Mouse (Mus musculus) heart, embryonic 13.5 days (tissue): Measurements from ENCODE around the gene Scg3. TPM values are rescaled to one million over a fixed set of nuclear protein-coding genes. Genes with fewer than 3 reads are reported as not detected.

Source experiments
- ATAC-seq: fragments of 200-750 bp; cut with Nextera tagmentation; 2 replicates; pipeline ENCODE4 v1.8.0; 2017; ENCODE audit warnings: moderate TSS enrichment; ENCODE audit not compliant: insufficient number of reproducible peaks, low FRiP score, low TSS enrichment; ENCODE audit errors: extremely low read depth
- H3K27ac ChIP-seq: fragments of 300-500 bp; sonication (generic); replicated peaks from 2 replicates; pipeline ENCODE4 v1.5.1; 2015; ENCODE audit warnings: moderate library complexity, mild to moderate bottlenecking, inconsistent platforms
- H3K27me3 ChIP-seq: fragments of 300-500 bp; sonication (generic); replicated peaks from 2 replicates; pipeline ENCODE4 v1.6.1; 2015; ENCODE audit warnings: mild to moderate bottlenecking, inconsistent platforms
- H3K36me3 ChIP-seq: fragments of 300-500 bp; sonication (generic); 2 replicates; pipeline ENCODE4 v1.6.1; 2015; ENCODE audit warnings: mild to moderate bottlenecking, inconsistent platforms
- H3K4me1 ChIP-seq: fragments of 300-500 bp; sonication (generic); 2 replicates; pipeline ENCODE4 v1.6.1; 2015; ENCODE audit warnings: inconsistent platforms
- H3K4me2 ChIP-seq: fragments of 300-500 bp; sonication (generic); 2 replicates; pipeline ENCODE4 v1.6.1; 2015; ENCODE audit warnings: inconsistent platforms, mild to moderate bottlenecking, moderate library complexity
- H3K4me3 ChIP-seq: fragments of 300-500 bp; sonication (generic); 2 replicates; pipeline ENCODE4 v1.5.1; 2015; ENCODE audit warnings: moderate library complexity, mild to moderate bottlenecking, inconsistent platforms
- H3K9ac ChIP-seq: fragments of 300-500 bp; sonication (generic); 2 replicates; pipeline ENCODE4 v1.6.1; 2015; ENCODE audit warnings: inconsistent platforms, mild to moderate bottlenecking, moderate library complexity
- H3K9me3 ChIP-seq: fragments of 300-500 bp; sonication (generic); 2 replicates; pipeline ENCODE4 v1.6.1; 2016; ENCODE audit warnings: inconsistent platforms
- WGBS: fragments of 180-500 bp; shearing (Covaris S2); methylation state at CpG from one replicate; pipeline ENCODE4 v1.1.7; 2015; ENCODE audit warnings: mixed read lengths; 5-methylcytosine and 5-hydroxymethylcytosine counted together
- polyA plus RNA-seq: library from polyadenylated mRNA; unstranded; fragments of >200 nt; fragmentation: Nextera tagmentation; extraction: Ambion mirVana; gene quantifications from 2 replicates; pipeline ENCODE4 v1.2.1, GENCODE M21; 2015

Scg3 gene
- polyA plus RNA-seq = 0.47 and 0.53 TPM in 2 replicates

GRCm38 (mm10) chr9:75683426-75684191, at the start of gene Scg3:
Scg3 (minus strand) TSS chr9:75684056.
- H3K27ac ChIP-seq = no peak within 1 kb of the TSS
- no peaks in the 10 kb centered on the region for H3K36me3 ChIP-seq
- no peak within 1 kb of the TSS for H3K9ac ChIP-seq
- H3K4me1 ChIP-seq = 0 out of 2 replicates have a peak, but pooled peaks cover 6% of the 10 kb centered on the region
- ATAC-seq = peak; percentile 70; the same call in 1 of the 2 replicates
- H3K4me2 ChIP-seq = peak within 1 kb of the TSS; percentile 66
- WGBS = 8% methylated on average over 42 of the region's 42 CpGs
- H3K4me3 ChIP-seq = peak within 1 kb of the TSS; percentile 42
- no peaks in the 10 kb centered on the region for H3K9me3 ChIP-seq
- H3K27me3 ChIP-seq = peaks cover 23% of the 10 kb centered on the region

GRCm38 (mm10) chr9:75719952-75720687, 36.3 kb upstream of the Scg3 start:
- H3K4me1 ChIP-seq = no peaks in the 10 kb centered on the region
- H3K27ac ChIP-seq = no peak overlapping the region
- H3K4me3 ChIP-seq = no peak overlapping the region
- H3K9ac ChIP-seq = no peak overlapping the region
- no peak overlapping the region for H3K4me2 ChIP-seq
- no peak; the same call in 1 of the 2 replicates for ATAC-seq
- WGBS = 36% methylated on average over 11 of the region's 11 CpGs
- H3K9me3 ChIP-seq = no peaks in the 10 kb centered on the region
- no peaks in the 10 kb centered on the region for H3K36me3 ChIP-seq
- no peaks in the 10 kb centered on the region for H3K27me3 ChIP-seq

GRCm38 (mm10) chr9:75719481-75719880, 35.6 kb upstream of the Scg3 start:
- Histone ChIP-seq H3K9me3 (no peaks in the 10 kb centered on the region), H3K9ac (no peak overlapping the region), H3K27ac (no peak overlapping the region), H3K4me3 (no peak overlapping the region), H3K27me3 (no peaks in the 10 kb centered on the region), H3K4me1 (no peaks in the 10 kb centered on the region), H3K36me3 (no peaks in the 10 kb centered on the region), H3K4me2 (no peak overlapping the region)
- 80% methylated on average over 3 of the region's 3 CpGs for WGBS
- no peak for ATAC-seq

- WGBS = 61% methylated on average over 3 of the region's 3 CpGs
Measured at GRCm38 (mm10) chr9:75684772-75685171, 916 bp upstream of the Scg3 start.

GRCm38 (mm10) chr9:75684292-75684691, 436 bp upstream of the Scg3 start:
- ATAC-seq = no peak
- no peak overlapping the region for H3K27ac ChIP-seq
- 61% methylated on average over 4 of the region's 4 CpGs for WGBS
- peaks cover 3% of the 10 kb centered on the region; the same call in 1 of the 2 replicates for H3K9me3 ChIP-seq
- no peaks in the 10 kb centered on the region for H3K36me3 ChIP-seq
- peak overlapping the region; percentile 42 for H3K4me3 ChIP-seq
- H3K4me1 ChIP-seq = 0 out of 2 replicates have a peak, but pooled peaks cover 6% of the 10 kb centered on the region
- no peak overlapping the region for H3K9ac ChIP-seq
- H3K27me3 ChIP-seq = peaks cover 23% of the 10 kb centered on the region
- peak overlapping the region; percentile 66 for H3K4me2 ChIP-seq

More at GRCm38 (mm10) chr9:75684772-75685171, 916 bp upstream of the Scg3 start:
- Histone ChIP-seq H3K4me1 (0 out of 2 replicates have a peak, but pooled peaks cover 6% of the 10 kb centered on the region), H3K9ac (no peak overlapping the region), H3K27ac (no peak overlapping the region), H3K4me2 (no peak overlapping the region), H3K9me3 (peaks cover 8% of the 10 kb centered on the region; the same call in 1 of the 2 replicates), H3K27me3 (peaks cover 23% of the 10 kb centered on the region), H3K4me3 (no peak overlapping the region), H3K36me3 (no peaks in the 10 kb centered on the region)
- ATAC-seq = no peak

GRCm38 (mm10) chr9:75680606-75681005, 3.2 kb downstream of the Scg3 start:
- no peaks in the 10 kb centered on the region for H3K36me3 ChIP-seq

GRCm38 (mm10) chr9:75679629-75680028, 4.2 kb downstream of the Scg3 start:
- WGBS = 64% methylated on average over 4 of the region's 4 CpGs
- peaks cover 20% of the 10 kb centered on the region for H3K27me3 ChIP-seq
- no peak for ATAC-seq
- H3K9ac ChIP-seq = no peak overlapping the region
- H3K36me3 ChIP-seq = no peaks in the 10 kb centered on the region
- no peaks in the 10 kb centered on the region for H3K9me3 ChIP-seq
- H3K4me1 ChIP-seq = peaks cover 18% of the 10 kb centered on the region
- no peak overlapping the region for H3K27ac ChIP-seq
- no peak overlapping the region for H3K4me3 ChIP-seq
- H3K4me2 ChIP-seq = no peak overlapping the region

More at GRCm38 (mm10) chr9:75680606-75681005, 3.2 kb downstream of the Scg3 start:
- Histone ChIP-seq H3K9ac (no peak overlapping the region), H3K4me1 (peaks cover 17% of the 10 kb centered on the region), H3K4me2 (no peak overlapping the region), H3K27ac (no peak overlapping the region), H3K9me3 (no peaks in the 10 kb centered on the region), H3K27me3 (peaks cover 23% of the 10 kb centered on the region), H3K4me3 (no peak overlapping the region)
- WGBS = 81% methylated on average over 5 of the region's 5 CpGs
- ATAC-seq = no peak

- WGBS = 72% methylated on average over 7 of the region's 7 CpGs
- no peak overlapping the region for H3K4me3 ChIP-seq
- H3K27me3 ChIP-seq = peaks cover 14% of the 10 kb centered on the region; the same call in 1 of the 2 replicates
- no peak overlapping the region for H3K27ac ChIP-seq
- H3K4me1 ChIP-seq = peaks cover 12% of the 10 kb centered on the region
- H3K4me2 ChIP-seq = no peak overlapping the region
- H3K9me3 ChIP-seq = no peaks in the 10 kb centered on the region
- ATAC-seq = no peak
- no peak overlapping the region for H3K9ac ChIP-seq
- no peaks in the 10 kb centered on the region for H3K36me3 ChIP-seq
Measured at GRCm38 (mm10) chr9:75678341-75678740, 5.5 kb downstream of the Scg3 start.

GRCm38 (mm10) chr9:75676226-75676625, 7.6 kb downstream of the Scg3 start:
- Histone ChIP-seq H3K9me3 (no peaks in the 10 kb centered on the region), H3K27ac (no peak overlapping the region), H3K36me3 (no peaks in the 10 kb centered on the region), H3K4me3 (no peak overlapping the region), H3K9ac (peak overlapping the region; percentile 3; the same call in 1 of the 2 replicates), H3K4me2 (peak overlapping the region; percentile 8; the same call in 1 of the 2 replicates), H3K27me3 (0 out of 2 replicates have a peak, but pooled peaks cover 4% of the 10 kb centered on the region), H3K4me1 (peaks cover 12% of the 10 kb centered on the region)
- ATAC-seq = no peak
- 15% methylated on average over 7 of the region's 7 CpGs for WGBS

- H3K4me1 ChIP-seq = peaks cover 12% of the 10 kb centered on the region
- no peaks in the 10 kb centered on the region for H3K27me3 ChIP-seq
- WGBS = 67% methylated on average over 6 of the region's 6 CpGs
- no peak overlapping the region for H3K4me3 ChIP-seq
- ATAC-seq = no peak
- H3K27ac ChIP-seq = no peak overlapping the region
- no peaks in the 10 kb centered on the region for H3K9me3 ChIP-seq
- no peak overlapping the region for H3K4me2 ChIP-seq
- H3K36me3 ChIP-seq = no peaks in the 10 kb centered on the region
- no peak overlapping the region for H3K9ac ChIP-seq
Measured at GRCm38 (mm10) chr9:75672769-75673168, 11.1 kb downstream of the Scg3 start.

GRCm38 (mm10) chr9:75666612-75667011, 17.2 kb downstream of the Scg3 start:
- H3K4me2 ChIP-seq = no peak overlapping the region
- ATAC-seq = no peak
- H3K9me3 ChIP-seq = no peaks in the 10 kb centered on the region
- no peak overlapping the region for H3K9ac ChIP-seq
- no peaks in the 10 kb centered on the region for H3K4me1 ChIP-seq
- H3K27ac ChIP-seq = peak overlapping the region; percentile 45; the same call in 1 of the 2 replicates
- WGBS = 43% methylated on average over 5 of the region's 5 CpGs
- H3K27me3 ChIP-seq = no peaks in the 10 kb centered on the region
- no peak overlapping the region for H3K4me3 ChIP-seq
- H3K36me3 ChIP-seq = no peaks in the 10 kb centered on the region
